Mouse (Mus musculus): ENCODE measurements at regions not wholly inside any gene's neighbourhood (a gene's known extent, or its start where the extent isn't known, plus 50 kb on each side); places are given as distances from the start of the nearest gene placed in this dataset.

- Histone ChIP-seq H3K4me1 (replicated peaks; ENCODE audit: control insufficient read depth, insufficient read depth, low read length) (no peaks in the 10 kb centered on the region), H3K9me3 (ENCODE audit: control insufficient read depth, low read length) (no peaks in the 10 kb centered on the region), H3K4me2 (ENCODE audit: low read depth, low read length) (no peak overlapping the region), H3K4me3 (ENCODE audit: low read length) (no peak overlapping the region), H3K9ac (ENCODE audit: low read length) (no peak overlapping the region), H3K27ac (ENCODE audit: low read length) (no peak overlapping the region), H3K27me3 (ENCODE audit: control insufficient read depth, insufficient read depth, low read depth, low read length) (no peaks in the 10 kb centered on the region), H3K36me3 (ENCODE audit: control insufficient read depth, insufficient read depth, low read length) (no peaks in the 10 kb centered on the region)
- WGBS = 82% methylated on average over 3 of the region's 3 CpGs
- no peak for ATAC-seq (ENCODE audit: low read depth)
Measured at GRCm38 (mm10) chr2:133338150-133338549, 213.8 kb upstream of the Bmp2 start.

DNA sequence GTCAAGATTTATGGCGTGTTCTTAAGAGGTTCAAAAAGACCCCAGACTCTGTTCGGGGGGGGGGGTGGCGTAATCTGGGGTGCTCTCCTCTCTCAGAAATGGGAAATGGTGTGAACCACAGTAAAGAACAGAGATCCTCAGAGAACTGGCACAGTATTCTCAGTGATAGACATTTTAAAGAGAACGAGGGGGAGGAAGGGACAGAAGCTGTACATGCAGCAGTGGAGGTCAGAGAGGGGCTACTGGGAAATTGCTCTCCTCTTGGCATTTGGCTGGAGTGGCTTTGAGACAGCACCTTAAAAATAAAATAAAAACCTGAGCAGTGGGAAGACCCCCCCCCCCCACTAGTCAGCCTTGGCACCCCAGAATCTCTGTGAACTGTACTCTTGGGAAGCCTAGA, 210.6 kb upstream of the Bmp2 start:
- WGBS = 59% methylated on average over 4 of the region's 4 CpGs
- no peaks in the 10 kb centered on the region for H3K36me3 ChIP-seq (ENCODE audit: control insufficient read depth, insufficient read depth, low read length)
- H3K27me3 ChIP-seq (ENCODE audit: control insufficient read depth, insufficient read depth, low read depth, low read length) = no peaks in the 10 kb centered on the region
- H3K9ac ChIP-seq (ENCODE audit: low read length) = no peak overlapping the region
- H3K4me1 ChIP-seq (replicated peaks; ENCODE audit: control insufficient read depth, insufficient read depth, low read length) = no peaks in the 10 kb centered on the region
- ATAC-seq (ENCODE audit: low read depth) = no peak
- H3K4me3 ChIP-seq (ENCODE audit: low read length) = no peak overlapping the region
- no peak overlapping the region for H3K27ac ChIP-seq (ENCODE audit: low read length)
- no peak overlapping the region for H3K4me2 ChIP-seq (ENCODE audit: low read depth, low read length)
- H3K9me3 ChIP-seq (ENCODE audit: control insufficient read depth, low read length) = no peaks in the 10 kb centered on the region

GRCm38 (mm10) chr2:133345964-133346788, 205.8 kb upstream of the Bmp2 start:
- H3K9ac ChIP-seq (ENCODE audit: low read length) = no peak overlapping the region
- peaks cover 5% of the 10 kb centered on the region; the same call in 1 of the 2 replicates for H3K4me1 ChIP-seq (replicated peaks; ENCODE audit: control insufficient read depth, insufficient read depth, low read length)
- peak; percentile 49; the same call in 1 of the 2 replicates for ATAC-seq (ENCODE audit: low read depth)
- H3K27me3 ChIP-seq (ENCODE audit: control insufficient read depth, insufficient read depth, low read depth, low read length) = no peaks in the 10 kb centered on the region
- no peak overlapping the region for H3K27ac ChIP-seq (ENCODE audit: low read length)
- 30% methylated on average over 12 of the region's 12 CpGs for WGBS
- no peaks in the 10 kb centered on the region for H3K9me3 ChIP-seq (ENCODE audit: control insufficient read depth, low read length)
- no peaks in the 10 kb centered on the region for H3K36me3 ChIP-seq (ENCODE audit: control insufficient read depth, insufficient read depth, low read length)
- no peak overlapping the region for H3K4me3 ChIP-seq (ENCODE audit: low read length)
- H3K4me2 ChIP-seq (ENCODE audit: low read depth, low read length) = no peak overlapping the region; the same call in 1 of the 2 replicates

GRCm38 (mm10) chr2:133346789-133347424, 205.1 kb upstream of the Bmp2 start:
- 29% methylated on average over 4 of the region's 4 CpGs for WGBS
- H3K27ac ChIP-seq (ENCODE audit: low read length) = no peak overlapping the region
- no peaks in the 10 kb centered on the region for H3K36me3 ChIP-seq (ENCODE audit: control insufficient read depth, insufficient read depth, low read length)
- H3K27me3 ChIP-seq (ENCODE audit: control insufficient read depth, insufficient read depth, low read depth, low read length) = no peaks in the 10 kb centered on the region
- H3K4me3 ChIP-seq (ENCODE audit: low read length) = no peak overlapping the region
- H3K9ac ChIP-seq (ENCODE audit: low read length) = no peak overlapping the region
- no peaks in the 10 kb centered on the region for H3K9me3 ChIP-seq (ENCODE audit: control insufficient read depth, low read length)
- peaks cover 5% of the 10 kb centered on the region; the same call in 1 of the 2 replicates for H3K4me1 ChIP-seq (replicated peaks; ENCODE audit: control insufficient read depth, insufficient read depth, low read length)
- H3K4me2 ChIP-seq (ENCODE audit: low read depth, low read length) = no peak overlapping the region
- no peak for ATAC-seq (ENCODE audit: low read depth)

- 55% methylated on average over 3 of the region's 3 CpGs for whole genome bisulfite sequencing
- no peak overlapping the region for H3K4me2 ChIP-seq (ENCODE audit: low read depth, low read length)
- no peak for ATAC-seq (ENCODE audit: low read depth)
- H3K4me3 ChIP-seq (ENCODE audit: low read length) = no peak overlapping the region
- no peaks in the 10 kb centered on the region for H3K9me3 ChIP-seq (ENCODE audit: control insufficient read depth, low read length)
- H3K27ac ChIP-seq (ENCODE audit: low read length) = no peak overlapping the region
- H3K4me1 ChIP-seq (replicated peaks; ENCODE audit: control insufficient read depth, insufficient read depth, low read length) = peaks cover 5% of the 10 kb centered on the region; the same call in 1 of the 2 replicates
- no peaks in the 10 kb centered on the region for H3K36me3 ChIP-seq (ENCODE audit: control insufficient read depth, insufficient read depth, low read length)
- no peak overlapping the region for H3K9ac ChIP-seq (ENCODE audit: low read length)
- H3K27me3 ChIP-seq (ENCODE audit: control insufficient read depth, insufficient read depth, low read depth, low read length) = no peaks in the 10 kb centered on the region
Measured at GRCm38 (mm10) chr2:133351306-133351705, 200.7 kb upstream of the Bmp2 start.

DNA sequence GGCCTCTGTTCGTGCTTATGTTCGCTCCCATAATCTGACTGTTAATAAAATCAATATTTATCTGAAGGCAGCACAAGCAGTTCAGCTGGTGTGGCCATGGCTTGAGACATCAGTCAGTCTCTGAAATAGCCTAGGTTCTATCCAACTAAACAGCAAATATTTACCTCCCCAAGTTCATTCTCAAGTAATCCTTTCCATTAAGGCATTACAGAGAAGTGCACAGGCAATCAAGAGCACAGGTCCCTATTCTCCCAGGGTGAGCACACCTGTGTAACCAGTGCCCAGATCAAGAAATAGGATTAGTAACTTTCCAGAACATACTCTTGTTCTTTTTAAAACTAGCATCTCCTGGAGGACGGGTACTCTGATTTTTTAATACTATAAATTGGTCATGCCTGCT, 199.2 kb upstream of the Bmp2 start:
- H3K27me3 ChIP-seq (ENCODE audit: control insufficient read depth, insufficient read depth, low read depth, low read length) = no peaks in the 10 kb centered on the region
- no peak overlapping the region for H3K4me2 ChIP-seq (ENCODE audit: low read depth, low read length)
- H3K9ac ChIP-seq (ENCODE audit: low read length) = no peak overlapping the region
- 54% methylated on average over 3 of the region's 3 CpGs for WGBS
- no peaks in the 10 kb centered on the region for H3K9me3 ChIP-seq (ENCODE audit: control insufficient read depth, low read length)
- H3K4me1 ChIP-seq (replicated peaks; ENCODE audit: control insufficient read depth, insufficient read depth, low read length) = no peaks in the 10 kb centered on the region
- peak; percentile 43; the same call in 1 of the 2 replicates for ATAC-seq (ENCODE audit: low read depth)
- H3K27ac ChIP-seq (ENCODE audit: low read length) = no peak overlapping the region
- H3K4me3 ChIP-seq (ENCODE audit: low read length) = no peak overlapping the region
- no peaks in the 10 kb centered on the region for H3K36me3 ChIP-seq (ENCODE audit: control insufficient read depth, insufficient read depth, low read length)

- H3K4me1 ChIP-seq (replicated peaks; ENCODE audit: control insufficient read depth, insufficient read depth, low read length) = no peaks in the 10 kb centered on the region; the same call in 1 of the 2 replicates
- no peak overlapping the region for H3K4me2 ChIP-seq (ENCODE audit: low read depth, low read length)
- H3K27ac ChIP-seq (ENCODE audit: low read length) = no peak overlapping the region
- no peaks in the 10 kb centered on the region for H3K27me3 ChIP-seq (ENCODE audit: control insufficient read depth, insufficient read depth, low read depth, low read length)
- WGBS = 62% methylated on average over 4 of the region's 4 CpGs
- no peaks in the 10 kb centered on the region for H3K36me3 ChIP-seq (ENCODE audit: control insufficient read depth, insufficient read depth, low read length)
- no peak overlapping the region for H3K9ac ChIP-seq (ENCODE audit: low read length)
- no peaks in the 10 kb centered on the region for H3K9me3 ChIP-seq (ENCODE audit: control insufficient read depth, low read length)
- no peak overlapping the region for H3K4me3 ChIP-seq (ENCODE audit: low read length)
- no peak for ATAC-seq (ENCODE audit: low read depth)
Measured at GRCm38 (mm10) chr2:133362693-133363443, 189.1 kb upstream of the Bmp2 start.

DNA sequence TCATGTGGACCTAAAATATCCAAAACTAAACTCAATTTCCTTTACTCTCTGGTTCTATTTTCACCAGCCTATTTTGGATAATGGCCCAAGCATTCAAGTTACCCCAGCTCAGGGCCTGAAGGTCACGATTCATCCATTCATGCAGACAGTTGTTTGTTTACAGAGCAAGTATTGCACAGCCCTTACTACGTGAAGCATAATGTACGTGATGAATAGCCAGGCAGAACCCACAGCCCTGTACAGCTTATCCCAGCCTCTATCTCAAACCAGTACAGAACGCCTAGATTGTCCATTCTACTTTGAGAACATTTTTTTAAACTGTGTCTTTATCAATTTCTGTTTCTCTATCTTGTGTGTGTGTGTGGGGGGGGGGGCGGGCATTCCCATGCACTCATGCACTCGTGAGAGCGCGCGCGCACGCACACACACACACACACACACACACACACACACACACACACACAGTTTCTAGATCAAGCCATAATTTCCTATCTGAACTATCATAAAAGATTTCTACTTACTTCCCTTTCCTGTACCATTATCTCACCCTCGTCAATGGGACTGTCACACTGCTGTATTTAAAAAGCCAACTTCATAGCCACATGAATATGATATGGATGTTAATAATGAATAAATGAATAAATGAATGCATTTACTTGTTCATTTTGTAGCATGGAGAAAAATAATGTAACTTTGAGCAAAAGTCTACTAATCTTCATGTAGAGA, 180.3 kb upstream of the Bmp2 start:
- no peaks in the 10 kb centered on the region; the same call in 1 of the 2 replicates for H3K4me1 ChIP-seq (replicated peaks; ENCODE audit: control insufficient read depth, insufficient read depth, low read length)
- ATAC-seq (ENCODE audit: low read depth) = peak; percentile 87
- no peak overlapping the region for H3K27ac ChIP-seq (ENCODE audit: low read length)
- no peaks in the 10 kb centered on the region for H3K36me3 ChIP-seq (ENCODE audit: control insufficient read depth, insufficient read depth, low read length)
- H3K27me3 ChIP-seq (ENCODE audit: control insufficient read depth, insufficient read depth, low read depth, low read length) = no peaks in the 10 kb centered on the region
- WGBS = 67% methylated on average over 12 of the region's 12 CpGs
- no peak overlapping the region for H3K4me2 ChIP-seq (ENCODE audit: low read depth, low read length)
- no peak overlapping the region for H3K9ac ChIP-seq (ENCODE audit: low read length)
- no peaks in the 10 kb centered on the region for H3K9me3 ChIP-seq (ENCODE audit: control insufficient read depth, low read length)
- no peak overlapping the region for H3K4me3 ChIP-seq (ENCODE audit: low read length)

Measured in lung, embryonic 16.5 days (tissue).